Mouse (Mus musculus) CH12.LX (cell line): ENCODE data around the gene Baiap2l1. TPM values are rescaled to one million over a fixed set of nuclear protein-coding genes. Genes with fewer than 3 reads are reported as not detected.

Source experiments
- DNase-seq: peaks from one replicate; pipeline ENCODE4 v3.0.0-alpha.2; 2013; ENCODE audit errors: extremely low read depth
- H3K27ac ChIP-seq: 2 replicates; pipeline ENCODE4 v1.5.1; 2012; ENCODE audit warnings: low read depth, mild to moderate bottlenecking, control low read depth, moderate library complexity; ENCODE audit not compliant: insufficient read depth
- H3K27me3 ChIP-seq: replicated peaks from 2 replicates; pipeline ENCODE3; 2012; ENCODE audit warnings: inconsistent platforms
- H3K36me3 ChIP-seq, 2 experiments: replicated peaks in 1 of 2; 2 replicates each; pipeline versions ENCODE3 to v1.6.1; 2012; ENCODE audit warnings: inconsistent platforms in 1 of 2, low read length in 1 of 2, mild to moderate bottlenecking in 1 of 2, mixed read lengths in 1 of 2, moderate library complexity in 1 of 2; ENCODE audit not compliant: control insufficient read depth in 1 of 2, insufficient read depth in 1 of 2
- H3K4me1 ChIP-seq, 2 experiments: 2 replicates each; pipeline ENCODE4 v1.6.1; 2012; ENCODE audit warnings: inconsistent platforms in 1 of 2, moderate library complexity in 1 of 2; ENCODE audit not compliant: insufficient read depth in 2 of 2, control insufficient read depth in 1 of 2
- H3K4me2 ChIP-seq: 2 replicates; pipeline ENCODE4 v1.6.1; 2012; ENCODE audit warnings: low read depth, mild to moderate bottlenecking, control low read depth; ENCODE audit not compliant: poor library complexity, insufficient read depth, severe bottlenecking
- H3K4me3 ChIP-seq, 3 experiments: fragments of 150-350 bp in 1 of 3; sonication (generic) in 1 of 3; replicated peaks in 1 of 3; 2 replicates each; pipeline versions ENCODE3 to v1.5.1; 2011 to 2012; ENCODE audit warnings: low read depth in 2 of 3, low read length in 2 of 3, mild to moderate bottlenecking in 2 of 3, moderate library complexity in 2 of 3, control low read depth in 1 of 3, improper control_type of control experiment in 1 of 3, inconsistent platforms in 1 of 3, mixed read lengths in 1 of 3; ENCODE audit not compliant: poor library complexity in 1 of 3
- H3K79me2 ChIP-seq: replicated peaks from 2 replicates; pipeline ENCODE4 v1.6.1; 2012; ENCODE audit warnings: mild to moderate bottlenecking, moderate library complexity; ENCODE audit not compliant: control insufficient read depth, poor library complexity, insufficient read depth, severe bottlenecking; ENCODE audit errors: extremely low read depth
- H3K9ac ChIP-seq: 2 replicates; pipeline ENCODE4 v1.6.1; 2012; ENCODE audit warnings: low read depth, mild to moderate bottlenecking, control low read depth, moderate library complexity; ENCODE audit not compliant: insufficient read depth
- H3K9me3 ChIP-seq: replicated peaks from 2 replicates; pipeline ENCODE3; 2012; ENCODE audit warnings: low read length, inconsistent platforms, mixed read lengths
- BHLHE40 ChIP-seq: IDR thresholded peaks from 2 replicates; pipeline ENCODE4 v1.6.1; 2011; ENCODE audit warnings: mild to moderate bottlenecking, low read depth, low read length, improper control_type of control experiment
- CTCF ChIP-seq, 2 experiments: IDR thresholded peaks in 1 of 2; conservative IDR thresholded peaks in 1 of 2; 2 replicates each; pipeline ENCODE4 v1.5.1; 2011 to 2012; ENCODE audit warnings: low read depth in 2 of 2, low read length in 2 of 2, improper control_type of control experiment in 1 of 2, inconsistent platforms in 1 of 2, mild to moderate bottlenecking in 1 of 2, moderate library complexity in 1 of 2
- EP300 ChIP-seq: IDR thresholded peaks from 2 replicates; pipeline ENCODE4 v1.6.1; 2011; ENCODE audit warnings: low read length, improper control_type of control experiment
- ETS1 ChIP-seq: conservative IDR thresholded peaks from 2 replicates; pipeline ENCODE4 v1.6.1; 2012; ENCODE audit warnings: low read depth, mild to moderate bottlenecking, inconsistent platforms, low read length, improper control_type of control experiment, moderate library complexity
- GABPA ChIP-seq: IDR thresholded peaks from 2 replicates; pipeline ENCODE4 v1.6.1; 2012; ENCODE audit warnings: low read depth, low read length, improper control_type of control experiment, inconsistent platforms; ENCODE audit not compliant: insufficient replicate concordance
- HCFC1 ChIP-seq: IDR thresholded peaks from 2 replicates; pipeline ENCODE4 v1.6.1; 2012; ENCODE audit warnings: low read depth, mild to moderate bottlenecking, inconsistent platforms, low read length, improper control_type of control experiment
- JUND ChIP-seq: conservative IDR thresholded peaks from 2 replicates; pipeline ENCODE4 v1.6.1; 2011; ENCODE audit warnings: low read depth, low read length, improper control_type of control experiment
- MEF2A ChIP-seq: IDR thresholded peaks from 2 replicates; pipeline ENCODE4 v1.6.1; 2014; ENCODE audit warnings: low read depth, mild to moderate bottlenecking, inconsistent platforms, low read length, improper control_type of control experiment, borderline replicate concordance
- MXI1 ChIP-seq: IDR thresholded peaks from 2 replicates; pipeline ENCODE4 v1.6.1; 2011; ENCODE audit warnings: mild to moderate bottlenecking, low read depth, low read length, improper control_type of control experiment
- MYC ChIP-seq: IDR thresholded peaks from 2 replicates; pipeline ENCODE4 v1.6.1; 2011; ENCODE audit warnings: low read depth, mild to moderate bottlenecking, improper control_type of control experiment, low read length
- NELFE ChIP-seq: IDR thresholded peaks from 2 replicates; pipeline ENCODE4 v1.6.1; 2011; ENCODE audit warnings: low read depth, low read length, improper control_type of control experiment
- PAX5 ChIP-seq: IDR thresholded peaks from 2 replicates; pipeline ENCODE4 v1.6.1; 2012; ENCODE audit warnings: low read length, inconsistent platforms, mixed read lengths
- POLR2AphosphoS2 ChIP-seq: IDR thresholded peaks from 2 replicates; pipeline ENCODE4 v1.6.1; 2011; ENCODE audit warnings: low read depth, low read length, improper control_type of control experiment
- RCOR1 ChIP-seq: conservative IDR thresholded peaks from 2 replicates; pipeline ENCODE4 v1.6.1; 2012; ENCODE audit warnings: low read depth, mild to moderate bottlenecking, inconsistent platforms, low read length, improper control_type of control experiment
- SMC3 ChIP-seq: IDR thresholded peaks from 2 replicates; pipeline ENCODE4 v1.6.1; 2011; ENCODE audit warnings: low read depth, low read length, improper control_type of control experiment
- TBP ChIP-seq: conservative IDR thresholded peaks from 2 replicates; pipeline ENCODE4 v1.6.1; 2011; ENCODE audit warnings: low read depth, low read length, improper control_type of control experiment
- TCF12 ChIP-seq: IDR thresholded peaks from 2 replicates; pipeline ENCODE4 v1.6.1; 2014; ENCODE audit warnings: low read depth, mild to moderate bottlenecking, inconsistent platforms, low read length, improper control_type of control experiment
- UBTF ChIP-seq: IDR thresholded peaks from 2 replicates; pipeline ENCODE4 v1.6.1; 2012; ENCODE audit warnings: low read depth, mild to moderate bottlenecking, inconsistent platforms, low read length, improper control_type of control experiment, moderate library complexity
- USF1 ChIP-seq: IDR thresholded peaks from 2 replicates; pipeline ENCODE4 v1.6.1; 2014; ENCODE audit warnings: low read depth, mild to moderate bottlenecking, inconsistent platforms, low read length, improper control_type of control experiment
- ZC3H11A ChIP-seq: IDR thresholded peaks from 2 replicates; pipeline ENCODE4 v1.6.1; 2012; ENCODE audit warnings: low read depth, mild to moderate bottlenecking, inconsistent platforms, low read length, improper control_type of control experiment
- ZNF384 ChIP-seq: IDR thresholded peaks from 2 replicates; pipeline ENCODE4 v1.6.1; 2012; ENCODE audit warnings: low read depth, low read length, improper control_type of control experiment, inconsistent platforms
- dilution Hi-C: fragments of 300-500 bp; cut with MboI; formaldehyde crosslinking; loops from 2 replicates; pipeline ENCODE4 v1.14.3; 2020; ENCODE audit warnings: low sequenced_read_pairs; ENCODE audit not compliant: extremely low pct_unique_long_range_greater_than_20kb, extremely low pct_ligation_motif_present
- in situ Hi-C: fragments of 300-500 bp; cut with MboI; formaldehyde crosslinking; loops from 3 replicates; pipeline ENCODE4 v1.14.3; 2019; ENCODE audit warnings: low sequenced_read_pairs, low pct_ligation_motif_present, low pct_unique_long_range_greater_than_20kb, mixed read lengths
- polyA plus RNA-seq: library from polyadenylated mRNA; unstranded; fragments of >175 nt; gene quantifications from 2 replicates; pipeline ENCODE4 v1.2.1, GENCODE M21; 2012; ENCODE audit warnings: low read depth; ENCODE audit not compliant: insufficient read length
- total RNA-seq, 2 experiments: library from RNA; depleted of rRNA; stranded (reverse); fragments of 300-350 nt in 1 of 2; fragments of >200 nt in 1 of 2; gene quantifications; 2 replicates each; pipeline ENCODE4 v1.2.3; 2012 to 2014

Baiap2l1 gene
- total and polyA plus RNA-seq, 3 experiments = 0.04 to 0.40 (median 0.11) TPM

DNA sequence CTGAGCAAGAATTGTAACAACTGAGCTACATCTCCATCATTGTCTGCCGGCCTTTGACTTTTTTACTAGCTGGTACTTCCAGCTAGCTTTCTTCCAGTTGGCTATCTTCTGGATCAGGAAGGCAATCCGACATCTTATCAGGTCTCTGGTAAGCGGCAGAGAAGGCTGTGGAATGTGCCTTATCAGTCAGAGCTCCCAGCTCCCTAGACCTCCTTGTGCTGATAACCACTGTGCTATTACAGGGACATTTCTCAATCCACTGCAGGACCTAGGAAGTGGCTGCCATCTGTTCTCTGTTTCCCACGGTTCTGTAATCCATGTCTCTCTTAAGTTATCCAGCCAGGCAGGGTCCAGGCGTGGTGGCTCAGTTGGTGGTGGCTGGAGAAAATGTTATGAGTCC is 86.1 kb downstream of the Baiap2l1 start:
- Histone ChIP-seq H3K79me2 (no peaks in the 10 kb centered on the region), H3K27me3 (no peaks in the 10 kb centered on the region), H3K4me3 (no peak overlapping the region), H3K9ac (no peak overlapping the region), H3K9me3 (no peaks in the 10 kb centered on the region), H3K27ac (no peak overlapping the region), H3K4me2 (no peak overlapping the region), H3K36me3 (peaks cover 0 to 32% of the 10 kb centered on the region in 2 experiments), H3K4me1 (peaks cover 0 to 35% of the 10 kb centered on the region in 2 experiments; a peak in 3 of 4 replicates)
- TF ChIP-seq SMC3 (no peak), MYC (no peak), NELFE (no peak), MXI1 (no peak), BHLHE40 (no peak), EP300 (no peak), TCF12 (no peak), CTCF (conservative IDR thresholded peaks at IDR 0.05 in 1 of 2, IDR thresholded peaks at IDR 0.05 in 1 of 2; ENCODE audit: low read depth in 2 of 2, low read length in 2 of 2) (no peak), POLR2AphosphoS2 (no peak), UBTF (no peak)
- dilution Hi-C loops = no loop called here
- in situ Hi-C loops = no loop called here
- DNase-seq = no peak

DNA sequence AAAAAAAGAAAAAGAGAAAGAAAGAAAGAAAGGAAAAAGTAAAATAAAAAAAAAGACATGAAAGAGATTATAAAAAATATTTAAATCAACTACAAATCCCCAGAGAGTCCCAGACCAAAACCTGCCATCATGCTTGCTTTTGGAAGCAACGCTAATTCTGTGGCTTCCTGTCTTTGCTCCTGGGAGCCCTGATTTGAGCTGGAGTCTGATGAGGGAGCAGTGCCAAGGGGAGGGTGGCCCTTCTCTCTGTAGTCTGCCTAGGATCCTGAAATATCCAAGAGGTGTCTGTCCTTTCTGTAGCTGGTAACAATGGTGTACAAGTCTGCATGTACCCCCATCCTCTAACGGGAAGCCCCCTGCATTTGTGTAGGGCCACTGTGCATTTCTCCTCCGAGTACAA is 86.8 kb downstream of the Baiap2l1 start:
- TF ChIP-seq USF1 (no peak), TBP (no peak), MYC (no peak), JUND (no peak), GABPA (no peak), ZNF384 (no peak), UBTF (no peak), RCOR1 (no peak), ETS1 (no peak), EP300 (no peak), PAX5 (no peak), SMC3 (no peak), MEF2A (no peak), NELFE (no peak), ZC3H11A (no peak), HCFC1 (no peak)
- H3K27ac ChIP-seq = no peak overlapping the region
- dilution Hi-C loops = no loop called here
- no peak overlapping the region for H3K9ac ChIP-seq
- DNase-seq = no peak
- peaks cover 0 to 29% of the 10 kb centered on the region in 2 experiments; a peak in 2 of 4 replicates for H3K4me1 ChIP-seq
- H3K79me2 ChIP-seq = no peaks in the 10 kb centered on the region
- in situ Hi-C loops = no loop called here
- no peaks in the 10 kb centered on the region for H3K27me3 ChIP-seq
- H3K4me3 ChIP-seq = no peak overlapping the region
- H3K9me3 ChIP-seq = no peaks in the 10 kb centered on the region
- peaks cover 0 to 38% of the 10 kb centered on the region in 2 experiments for H3K36me3 ChIP-seq
- no peak overlapping the region for H3K4me2 ChIP-seq
